Mouse (Mus musculus) adrenal gland, postnatal 10 days (tissue): ENCODE measurements at regions not wholly inside any gene's neighbourhood (a gene's known extent, or its start where the extent isn't known, plus 50 kb on each side); places are given as distances from the start of the nearest gene placed in this dataset.

Experiments
- DNase-seq: peaks from one replicate; pipeline ENCODE4 v3.0.0; 2021; ENCODE audit warnings: mixed read lengths

- no peak for DNase-seq
Observed at GRCm38 (mm10) chr3:127985165-127985564, 89.0 kb upstream of the Fam241a start.

DNA sequence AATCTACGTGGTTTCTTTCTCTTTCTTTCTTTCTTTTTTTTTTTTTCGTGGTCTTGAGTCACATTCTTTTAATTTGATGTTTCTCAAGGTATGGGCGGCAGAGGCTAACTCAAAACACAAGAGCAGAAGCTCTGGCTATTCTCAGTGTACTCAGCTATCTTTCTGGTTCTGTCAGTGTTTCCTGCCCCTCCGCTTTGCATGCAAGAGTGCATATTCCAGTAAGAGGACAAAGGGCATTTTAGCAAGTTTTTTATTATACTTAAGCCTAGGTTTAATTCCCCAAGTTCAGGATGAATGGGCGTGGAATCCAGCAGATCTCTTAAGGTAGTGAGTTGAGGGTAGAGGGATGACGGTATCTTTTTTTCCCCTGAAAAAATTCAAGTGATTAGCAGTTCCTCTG is 81.1 kb upstream of the Fam241a start:
- no peak for DNase-seq

GRCm38 (mm10) chr3:127970891-127971290 is 74.8 kb upstream of the Fam241a start:
- peak; percentile 85 for DNase-seq

DNA sequence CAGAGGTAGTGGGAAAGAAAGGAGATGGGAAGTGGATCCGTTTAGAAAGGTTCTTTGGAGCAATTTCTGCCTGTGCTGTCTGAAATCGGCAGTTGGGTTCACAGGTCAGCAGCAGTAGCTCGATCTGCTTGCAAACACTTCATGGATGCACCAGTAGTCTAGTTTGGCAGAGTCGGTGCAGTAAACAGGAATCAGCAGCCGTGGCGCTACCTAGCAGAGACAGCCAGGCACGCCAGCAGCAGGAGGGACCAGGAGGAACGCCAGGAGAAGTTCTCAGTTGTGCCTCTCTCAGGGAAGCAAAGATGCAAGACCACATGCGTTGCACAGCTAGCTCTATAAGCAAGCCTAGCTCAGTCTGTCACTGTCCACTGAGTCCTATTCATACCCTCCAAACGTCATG is 71.0 kb upstream of the Fam241a start:
- no peak for DNase-seq

DNA sequence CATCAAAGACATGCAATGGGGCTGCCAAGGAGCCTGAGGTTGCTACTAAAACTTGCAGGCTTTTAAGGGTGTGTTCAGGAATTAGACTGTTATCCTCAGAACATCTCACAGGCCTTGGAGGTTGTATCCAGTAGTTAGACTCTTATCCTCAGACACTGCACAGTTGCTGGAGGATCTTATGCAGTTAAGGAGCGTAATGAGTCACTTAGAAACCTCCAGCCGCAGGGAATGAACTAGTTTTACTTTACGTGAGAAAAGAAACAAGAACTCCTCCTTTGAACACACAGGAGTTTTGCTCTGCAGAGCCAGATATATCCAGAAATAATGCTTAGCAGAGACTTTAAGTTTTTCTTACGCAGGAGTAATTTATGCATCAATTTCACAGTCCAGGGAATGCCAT is 70.1 kb upstream of the Fam241a start:
- no peak for DNase-seq

DNA sequence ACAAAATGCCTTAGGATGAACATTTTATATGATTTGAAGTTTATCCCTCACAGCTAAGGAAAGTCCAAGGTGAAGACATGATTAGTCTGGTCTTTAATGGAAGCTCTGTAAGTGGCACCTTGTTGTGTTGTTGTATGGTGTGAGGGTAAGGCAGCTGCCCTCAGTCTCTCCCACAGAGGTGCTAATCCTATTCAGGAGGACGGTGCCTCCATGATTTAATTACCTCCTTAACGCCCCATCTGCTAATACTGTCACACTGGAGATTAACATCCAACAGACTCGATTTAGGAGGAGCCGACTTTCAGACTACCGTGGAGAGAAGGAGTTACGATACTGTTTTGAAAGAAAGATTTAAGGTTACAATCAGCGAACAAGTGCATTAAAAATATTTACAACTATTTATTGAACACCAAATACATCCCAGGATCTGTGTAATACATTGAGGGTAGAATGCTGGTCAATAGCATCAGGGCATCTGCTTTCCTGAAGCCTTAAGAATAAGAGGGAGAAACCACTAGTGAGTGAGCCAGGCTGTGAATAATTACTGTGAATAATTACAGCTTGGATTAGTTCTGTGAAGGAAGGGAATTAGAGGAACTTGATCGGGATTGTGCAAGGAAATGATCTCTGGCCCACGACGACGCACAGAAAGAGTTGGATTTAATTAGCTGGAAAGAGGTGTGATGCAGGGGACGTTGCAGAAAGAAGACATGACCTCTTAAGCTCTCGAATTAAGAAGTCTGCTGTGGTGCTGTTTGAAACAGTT is 63.0 kb upstream of the Fam241a start:
- DNase-seq = no peak

DNA sequence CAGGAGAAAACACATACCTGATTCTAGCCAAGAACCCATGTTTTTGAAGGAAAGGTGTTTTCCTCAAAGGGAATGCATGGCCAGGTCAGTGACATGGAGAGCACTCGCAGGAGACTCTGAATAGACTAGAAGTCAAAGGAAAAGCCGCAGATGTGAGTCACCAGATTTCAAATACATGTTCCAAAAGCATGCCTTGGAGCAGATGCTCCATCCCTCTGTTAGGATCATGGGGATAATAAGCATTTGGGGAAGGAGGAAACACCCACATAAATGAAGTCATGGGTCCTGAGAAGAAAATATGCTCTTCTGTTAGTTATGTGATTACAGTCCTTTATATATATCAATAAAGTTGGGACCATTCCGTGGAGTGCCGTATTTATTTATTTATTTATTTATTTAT is 58.7 kb upstream of the Fam241a start:
- no peak for DNase-seq

GRCm38 (mm10) chr3:127953610-127954009 is 57.5 kb upstream of the Fam241a start:
- DNase-seq = no peak

- DNase-seq = peak; percentile 46
Observed at GRCm38 (mm10) chr3:127948898-127949620, 52.9 kb upstream of the Fam241a start.

GRCm38 (mm10) chr3:127948326-127948725 is 52.2 kb upstream of the Fam241a start:
- DNase-seq = peak; percentile 6
